Mouse (Mus musculus) frontal cortex, adult (tissue): ENCODE data around the gene Slc27a3.
"Not testable (repeated sequence)": the region's sequence is repeated elsewhere in the genome, so short reads cannot be mapped to it uniquely, and the experiment has no call there.

ENCODE experiments used
- ATAC-seq: cut with Nextera tagmentation; 2 replicates; pipeline ENCODE4 v1.9.2; 2017; ENCODE audit warnings: mild to moderate bottlenecking, moderate library complexity, mixed read lengths; ENCODE audit not compliant: low TSS enrichment

Slc27a3 gene

GRCm38 (mm10) chr3:90342853-90343252 lies 46.9 kb downstream of the Slc27a3 start:
- ATAC-seq, result not testable (repeated sequence)

DNA sequence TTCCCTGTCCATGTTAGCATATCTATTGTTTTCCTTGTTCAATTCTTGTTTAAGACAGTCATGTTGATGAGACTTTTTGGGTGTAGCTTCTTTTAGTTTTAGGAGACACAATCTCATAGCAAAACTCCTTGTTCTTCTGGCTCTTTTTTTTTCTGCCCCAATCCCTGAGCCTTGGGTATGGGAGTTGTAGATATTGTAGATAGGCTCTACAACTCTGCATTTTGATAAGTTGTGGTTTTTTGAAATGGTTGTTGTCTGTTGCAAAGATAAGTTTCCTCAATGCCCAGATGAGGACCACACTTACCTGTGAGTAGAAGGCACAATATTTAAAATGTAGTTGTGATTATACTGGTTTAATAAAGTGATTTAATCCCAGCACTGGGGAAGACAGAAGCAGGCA lies 49.6 kb downstream of the Slc27a3 start:
- no peak for ATAC-seq

GRCm38 (mm10) chr3:90338190-90338589 lies 51.5 kb downstream of the Slc27a3 start:
- ATAC-seq, result no peak

DNA sequence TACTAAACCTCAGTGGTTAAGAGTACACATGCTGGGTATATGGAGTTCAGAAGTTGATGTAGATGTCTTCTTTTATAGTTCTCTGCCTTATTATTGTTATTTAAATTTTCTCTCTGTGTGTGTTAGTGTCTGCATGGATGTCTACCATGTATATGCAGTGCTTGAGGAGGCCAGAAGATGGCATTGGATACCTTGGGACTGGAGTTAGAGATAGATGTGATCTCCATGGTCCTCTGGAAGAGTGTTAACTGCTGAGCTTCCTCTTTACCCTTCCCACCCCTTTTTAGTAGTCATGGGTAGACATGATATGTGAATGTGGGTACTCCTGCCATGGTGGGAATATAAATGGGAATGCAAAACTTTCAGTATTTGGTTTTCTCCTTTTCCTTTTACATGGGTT lies 54.2 kb downstream of the Slc27a3 start:
- ATAC-seq, result no peak
